Mouse (Mus musculus) midbrain, embryonic 12.5 days (tissue): ENCODE measurements around the gene B3gntl1. TPM values are rescaled to one million over a fixed set of nuclear protein-coding genes. Genes with fewer than 3 reads are reported as not detected.

Experiments used
- ATAC-seq: fragments of 200-750 bp; cut with Nextera tagmentation; 2 replicates; pipeline ENCODE4 v1.8.0; 2017; ENCODE audit warnings: low read depth, moderate TSS enrichment, moderate library complexity; ENCODE audit not compliant: low FRiP score
- H3K27ac ChIP-seq: fragments of 300-500 bp; sonication (generic); replicated peaks from 2 replicates; pipeline ENCODE4 v1.5.1; 2016; ENCODE audit warnings: mild to moderate bottlenecking
- H3K27me3 ChIP-seq: fragments of 300-500 bp; sonication (generic); 2 replicates; pipeline ENCODE4 v1.6.1; 2016; ENCODE audit warnings: mild to moderate bottlenecking
- H3K36me3 ChIP-seq: fragments of 300-500 bp; sonication (generic); 2 replicates; pipeline ENCODE4 v1.6.1; 2016
- H3K4me1 ChIP-seq: fragments of 300-500 bp; sonication (generic); 2 replicates; pipeline ENCODE4 v1.6.1; 2016
- H3K4me2 ChIP-seq: fragments of 300-500 bp; sonication (generic); replicated peaks from 2 replicates; pipeline ENCODE4 v1.6.1; 2016; ENCODE audit warnings: mild to moderate bottlenecking, moderate library complexity
- H3K4me3 ChIP-seq: fragments of 300-500 bp; sonication (generic); 2 replicates; pipeline ENCODE4 v1.5.1; 2016; ENCODE audit warnings: mild to moderate bottlenecking
- H3K9ac ChIP-seq: fragments of 300-500 bp; sonication (generic); replicated peaks from 2 replicates; pipeline ENCODE4 v1.6.1; 2016; ENCODE audit warnings: mild to moderate bottlenecking, moderate library complexity
- H3K9me3 ChIP-seq: fragments of 300-500 bp; sonication (generic); 2 replicates; pipeline ENCODE4 v1.6.1; 2016; ENCODE audit warnings: mild to moderate bottlenecking
- polyA plus RNA-seq: library from polyadenylated mRNA; unstranded; fragments of >200 nt; fragmentation: Nextera tagmentation; extraction: Ambion mirVana; gene quantifications from 2 replicates; pipeline ENCODE4 v1.2.1, GENCODE M21; 2016

B3gntl1 gene
- polyA plus RNA-seq, 1 experiment from 2014 or later: 8.3 TPM

DNA sequence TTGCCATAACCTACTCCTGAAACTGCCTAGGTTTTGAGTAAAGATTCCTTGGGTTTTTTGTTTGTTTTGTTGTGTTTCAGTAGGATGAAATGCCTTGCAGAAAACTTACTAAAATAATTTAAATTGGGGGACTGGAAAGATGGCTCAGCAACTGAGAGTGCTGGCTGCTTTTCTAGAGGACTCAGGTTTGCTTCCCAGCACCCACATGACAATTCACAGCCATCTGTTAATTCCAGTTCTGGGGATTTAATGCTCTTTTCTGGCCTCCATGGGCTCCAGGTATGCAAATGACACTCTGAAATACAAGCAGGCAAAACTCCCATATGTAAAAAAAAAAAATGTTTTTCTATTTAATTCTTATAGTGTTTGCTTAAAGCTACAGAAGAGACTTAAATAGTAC, 91.1 kb downstream of the B3gntl1 start:
- ATAC-seq: no peak
- H3K4me1 ChIP-seq: no peaks in the 10 kb centered on the region
- H3K9me3 ChIP-seq: no peaks in the 10 kb centered on the region

More for the DNA sequence above, 91.1 kb downstream of the B3gntl1 start:
- Histone ChIP-seq H3K9ac (no peak overlapping the region), H3K4me2 (no peak overlapping the region), H3K27ac (no peak overlapping the region), H3K27me3 (no peaks in the 10 kb centered on the region), H3K36me3 (peaks cover 22% of the 10 kb centered on the region), H3K4me3 (no peak overlapping the region)

Other genes starting within 250 kb of the B3gntl1 start
- 2.3 and 3.4 TPM in 2 replicates for gene Fn3k, start 238.2 kb downstream of the B3gntl1 start, polyA plus RNA-seq
- 57.9 and 58.4 TPM in 2 replicates for gene Tbcd, start 221.2 kb downstream of the B3gntl1 start, polyA plus RNA-seq
- 0.54 and 0.88 TPM in 2 replicates for gene Zfp750, start 153.8 kb downstream of the B3gntl1 start, polyA plus RNA-seq
- 8.7 and 12.4 TPM in 2 replicates for gene Metrnl, start 28.4 kb upstream of the B3gntl1 start, polyA plus RNA-seq
- not detected in 2 replicates for gene Ptchd3, start 157.1 kb upstream of the B3gntl1 start, polyA plus RNA-seq